Mouse (Mus musculus) G1E (cell line): Measurements from ENCODE around the gene Skil. TPM values are rescaled to one million over a fixed set of nuclear protein-coding genes. Genes with fewer than 3 reads are reported as not detected.
"Not testable (repeated sequence)": the region's sequence is repeated elsewhere in the genome, so short reads cannot be mapped to it uniquely, and the experiment has no call there.

Experiments used
- ATAC-seq: 2 replicates; pipeline ENCODE4 v1.8.0; 2016; ENCODE audit warnings: mild to moderate bottlenecking; ENCODE audit not compliant: insufficient number of reproducible peaks, poor library complexity, low FRiP score, severe bottlenecking; ENCODE audit errors: extremely low read depth
- DNase-seq: peaks from one replicate; pipeline ENCODE4 v3.0.0; 2012; ENCODE audit warnings: low spot score
- H3K27me3 ChIP-seq: 2 replicates; pipeline ENCODE4 v1.6.1; 2012; ENCODE audit warnings: mild to moderate bottlenecking, low read length, inconsistent platforms; ENCODE audit not compliant: insufficient read depth
- H3K36me3 ChIP-seq: replicated peaks from 2 replicates; pipeline ENCODE3; 2012; ENCODE audit warnings: mild to moderate bottlenecking, inconsistent platforms
- H3K4me1 ChIP-seq: 2 replicates; pipeline ENCODE4 v1.6.1; 2012; ENCODE audit warnings: low read depth, low read length, inconsistent platforms, mixed read lengths; ENCODE audit not compliant: insufficient read depth
- H3K4me3 ChIP-seq: 2 replicates; pipeline ENCODE4 v1.5.1; 2012; ENCODE audit warnings: low read depth, mild to moderate bottlenecking, inconsistent platforms, low read length, moderate library complexity, mixed read lengths
- H3K9me3 ChIP-seq: replicated peaks from 2 replicates; pipeline ENCODE4 v1.6.1; 2012; ENCODE audit warnings: inconsistent platforms
- CTCF ChIP-seq: IDR thresholded peaks from 2 replicates; pipeline ENCODE4 v1.5.1; 2012; ENCODE audit warnings: low read depth, low read length, inconsistent platforms, mixed read lengths
- GATA1 ChIP-seq: IDR thresholded peaks from 2 replicates; pipeline ENCODE4 v1.6.1; 2012; ENCODE audit warnings: borderline replicate concordance, low read length, inconsistent platforms, mixed read lengths
- GATA2 ChIP-seq: IDR thresholded peaks from 2 replicates; pipeline ENCODE4 v1.6.1; 2012; ENCODE audit warnings: low read depth, low read length, inconsistent platforms, borderline replicate concordance
- POLR2AphosphoS5 ChIP-seq: IDR thresholded peaks from 2 replicates; pipeline ENCODE4 v1.6.1; 2012; ENCODE audit warnings: low read depth, low read length, inconsistent platforms; ENCODE audit not compliant: insufficient replicate concordance
- TAL1 ChIP-seq: conservative IDR thresholded peaks from 2 replicates; pipeline ENCODE4 v1.6.1; 2012; ENCODE audit warnings: low read depth, low read length, inconsistent platforms, mixed read lengths
- polyA plus RNA-seq: library from polyadenylated mRNA; stranded (reverse); fragments of >175 nt; gene quantifications from 2 replicates; pipeline ENCODE4 v1.2.3, GENCODE M21; 2012
- total RNA-seq, 2 experiments: library from RNA; stranded (forward) in 1 of 2; stranded (reverse) in 1 of 2; fragments of 200-1000 nt in 1 of 2; fragments of >200 nt in 1 of 2; fragmentation: Nextera tagmentation in 1 of 2; gene quantifications; 2 replicates each; pipeline ENCODE4 v1.2.3; 2014 to 2017

Skil gene
- total and polyA plus RNA-seq, 3 experiments, result 1.3 to 27.1 (median 19.5) TPM

- no peak for ATAC-seq
- H3K9me3 ChIP-seq, result no peaks in the 10 kb centered on the region
Observed at GRCm38 (mm10) chr3:31129766-31130165, 34.9 kb downstream of the Skil start.

GRCm38 (mm10) chr3:31133664-31134063, 38.8 kb downstream of the Skil start:
- Histone ChIP-seq H3K36me3 (no peaks in the 10 kb centered on the region), H3K27me3 (peaks cover 10% of the 10 kb centered on the region), H3K4me3 (no peak overlapping the region), H3K9me3 (no peaks in the 10 kb centered on the region), H3K4me1 (peaks cover 24% of the 10 kb centered on the region)
- DNase-seq, result no peak
- no peak for TF ChIP-seq CTCF
- TF ChIP-seq POLR2AphosphoS5, result no peak
- no peak for TF ChIP-seq GATA2
- no peak for TF ChIP-seq TAL1
- no peak for TF ChIP-seq GATA1
- ATAC-seq, result no peak

More at GRCm38 (mm10) chr3:31129766-31130165, 34.9 kb downstream of the Skil start:
- TF ChIP-seq CTCF, result no peak
- no peak for TF ChIP-seq GATA1
- no peak for TF ChIP-seq POLR2AphosphoS5
- TF ChIP-seq TAL1, result no peak
- TF ChIP-seq GATA2, result no peak
- no peaks in the 10 kb centered on the region for H3K36me3 ChIP-seq
- peaks cover 6% of the 10 kb centered on the region for H3K27me3 ChIP-seq
- no peak for DNase-seq
- H3K4me1 ChIP-seq, result peaks cover 18% of the 10 kb centered on the region
- H3K4me3 ChIP-seq, result no peak overlapping the region

GRCm38 (mm10) chr3:31134246-31134645, 39.4 kb downstream of the Skil start:
- Histone ChIP-seq H3K4me3 (no peak overlapping the region; the same call in 1 of the 2 replicates), H3K27me3 (peaks cover 10% of the 10 kb centered on the region), H3K36me3 (no peaks in the 10 kb centered on the region), H3K4me1 (peaks cover 26% of the 10 kb centered on the region), H3K9me3 (no peaks in the 10 kb centered on the region)
- DNase-seq (peak; percentile 25), ATAC-seq (peak; percentile 71)
- TF ChIP-seq TAL1, result no peak
- TF ChIP-seq POLR2AphosphoS5, result no peak
- no peak for TF ChIP-seq CTCF
- no peak for TF ChIP-seq GATA2
- no peak for TF ChIP-seq GATA1

- no peak for DNase-seq
- ATAC-seq, result no peak
- TF ChIP-seq TAL1, result no peak
Observed at GRCm38 (mm10) chr3:31134696-31135095, 39.8 kb downstream of the Skil start.

GRCm38 (mm10) chr3:31136591-31136990, 41.7 kb downstream of the Skil start:
- not testable (repeated sequence) for DNase-seq, H3K9me3 ChIP-seq, H3K36me3 ChIP-seq, H3K4me3 ChIP-seq, ATAC-seq
- peaks cover 10% of the 10 kb centered on the region for H3K27me3 ChIP-seq
- H3K4me1 ChIP-seq, result peaks cover 22% of the 10 kb centered on the region

More at GRCm38 (mm10) chr3:31134696-31135095, 39.8 kb downstream of the Skil start:
- peaks cover 10% of the 10 kb centered on the region for H3K27me3 ChIP-seq
- no peaks in the 10 kb centered on the region for H3K36me3 ChIP-seq
- H3K4me3 ChIP-seq, result no peak overlapping the region
- H3K4me1 ChIP-seq, result peaks cover 26% of the 10 kb centered on the region
- no peaks in the 10 kb centered on the region for H3K9me3 ChIP-seq

GRCm38 (mm10) chr3:31138454-31139424, 43.9 kb downstream of the Skil start:
- peak; percentile 11 for DNase-seq
- H3K27me3 ChIP-seq, result peaks cover 8% of the 10 kb centered on the region
- H3K4me1 ChIP-seq, result peaks cover 19% of the 10 kb centered on the region
- 0 out of 2 replicates have a peak, but pooled peaks have one; percentile 20 for TF ChIP-seq CTCF
- no peak for TF ChIP-seq GATA2
- no peak overlapping the region for H3K4me3 ChIP-seq
- ATAC-seq, result no peak; the same call in 1 of the 2 replicates
- no peaks in the 10 kb centered on the region for H3K36me3 ChIP-seq
- no peaks in the 10 kb centered on the region for H3K9me3 ChIP-seq

GRCm38 (mm10) chr3:31141621-31142020, 46.8 kb downstream of the Skil start:
- Histone ChIP-seq H3K27me3 (peaks cover 4% of the 10 kb centered on the region), H3K9me3 (no peaks in the 10 kb centered on the region), H3K4me3 (no peak overlapping the region), H3K4me1 (peaks cover 5% of the 10 kb centered on the region), H3K36me3 (no peaks in the 10 kb centered on the region)
- ATAC-seq, result no peak
- TF ChIP-seq CTCF (no peak), TAL1 (no peak), POLR2AphosphoS5 (no peak), GATA2 (no peak), GATA1 (no peak)
- no peak for DNase-seq

- not testable (repeated sequence) for H3K9me3 ChIP-seq, ATAC-seq, H3K27me3 ChIP-seq, H3K4me3 ChIP-seq, H3K36me3 ChIP-seq, H3K4me1 ChIP-seq, DNase-seq
Observed at GRCm38 (mm10) chr3:31145222-31145621, 50.4 kb downstream of the Skil start.
